Mouse (Mus musculus) layer of hippocampus, adult 2 months (tissue): ENCODE data around the gene Ccdc153. TPM values are rescaled to one million over a fixed set of nuclear protein-coding genes. Genes with fewer than 3 reads are reported as not detected.

Experiments
- DNase-seq, 2 experiments: peaks; one replicate each; pipeline ENCODE4 v3.0.0; 2022; ENCODE audit warnings: low spot score in 2 of 2
- H3K27ac ChIP-seq: fragments of 200-600 bp; 2 replicates; pipeline ENCODE4 v1.8.1; 2022
- H3K4me3 ChIP-seq: fragments of 200-600 bp; 2 replicates; pipeline ENCODE4 v1.8.1; 2022; ENCODE audit warnings: mild to moderate bottlenecking
- CTCF ChIP-seq: fragments of 200-600 bp; conservative IDR thresholded peaks from 2 replicates; pipeline ENCODE4 v1.8.1; 2022; ENCODE audit warnings: antibody characterized with exemption, mild to moderate bottlenecking, moderate library complexity
- long read RNA-seq, 2 experiments: library from polyadenylated mRNA; stranded (forward); transcript quantifications; one replicate each; pipeline ENCODE4 v2.0.0; 2021; ENCODE audit warnings: borderline mapping rate in 2 of 2
- total RNA-seq, 2 experiments: library from RNA; stranded (reverse); gene quantifications; 2 replicates each; pipeline ENCODE4 v1.2.3; 2021

Ccdc153 gene
- 1 to 10 TPM; 3.6 to 4.1 TPM for total RNA-seq
- long read RNA-seq, experiment 1: 0 reads
- long read RNA-seq, experiment 2, partial matches to known transcripts: 0 of 1 reads
- long read RNA-seq, experiment 2, other reads (novel, unspliced or antisense): 1 of 1 reads

DNA sequence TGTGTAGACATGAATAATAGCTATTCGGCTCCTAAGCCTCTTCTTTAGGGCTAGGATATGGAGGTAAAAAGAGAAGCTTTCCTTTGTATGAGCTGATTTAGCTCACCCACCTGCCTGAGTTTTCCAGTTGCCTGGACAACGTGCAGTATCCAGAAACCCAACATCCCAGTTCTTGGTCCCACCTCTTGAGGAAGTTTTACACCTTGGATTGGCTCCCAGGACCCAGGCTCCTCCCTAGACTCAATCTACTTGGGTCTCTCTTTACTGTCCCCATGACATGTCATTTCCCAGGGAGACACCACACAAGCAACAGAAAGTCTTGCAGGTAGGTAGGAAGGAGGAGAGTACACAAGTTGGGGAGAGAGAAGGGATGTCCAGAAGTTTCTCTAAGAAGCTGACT, at the start of gene Ccdc153:
Ccdc153 (plus strand) TSS at position 278 of the 400 bp plus-strand sequence.
- Histone ChIP-seq H3K27ac (no peak within 1 kb of the TSS), H3K4me3 (no peak within 1 kb of the TSS)
- DNase-seq: no peak
- TF ChIP-seq CTCF: no peak

GRCm38 (mm10) chr9:44191166-44191565, 49.3 kb upstream of the Ccdc153 start:
- no peak for DNase-seq
- no peak for TF ChIP-seq CTCF
- no peak overlapping the region for H3K4me3 ChIP-seq
- H3K27ac ChIP-seq: peak overlapping the region; percentile 56; the same call in 1 of the 2 replicates

- Histone ChIP-seq H3K27ac (no peak overlapping the region), H3K4me3 (no peak overlapping the region)
- TF ChIP-seq CTCF: no peak
- no peak for DNase-seq
Measured at GRCm38 (mm10) chr9:44192312-44192711, 48.2 kb upstream of the Ccdc153 start.

- DNase-seq: no peak
- no peak for TF ChIP-seq CTCF
- Histone ChIP-seq H3K4me3 (no peak overlapping the region), H3K27ac (no peak overlapping the region)
Measured at GRCm38 (mm10) chr9:44192794-44193193, 47.7 kb upstream of the Ccdc153 start.

DNA sequence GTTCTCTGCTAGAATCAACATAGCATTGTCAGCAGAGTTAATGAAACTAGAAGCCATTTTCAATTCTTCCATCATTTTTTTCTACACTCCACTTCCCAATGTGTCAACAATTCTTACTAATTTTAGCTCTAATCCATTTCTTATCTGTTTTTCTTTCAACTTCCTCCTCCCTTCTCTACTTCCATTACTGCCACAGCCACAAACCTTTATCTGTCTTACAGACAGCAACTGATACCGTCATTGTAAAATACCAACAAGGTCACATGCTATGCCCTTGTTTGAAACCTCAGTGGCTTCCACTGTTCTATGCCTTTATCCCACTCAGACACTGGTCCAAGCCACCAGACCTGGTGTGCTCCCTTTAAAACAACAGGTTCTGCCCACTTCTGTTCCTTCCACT, 46.5 kb upstream of the Ccdc153 start:
- Histone ChIP-seq H3K27ac (no peak overlapping the region), H3K4me3 (no peak overlapping the region)
- DNase-seq: no peak
- TF ChIP-seq CTCF: no peak

- H3K27ac ChIP-seq: no peak overlapping the region
- TF ChIP-seq CTCF: no peak
- no peak overlapping the region for H3K4me3 ChIP-seq
- DNase-seq: no peak
Measured at GRCm38 (mm10) chr9:44196354-44196753, 44.1 kb upstream of the Ccdc153 start.

DNA sequence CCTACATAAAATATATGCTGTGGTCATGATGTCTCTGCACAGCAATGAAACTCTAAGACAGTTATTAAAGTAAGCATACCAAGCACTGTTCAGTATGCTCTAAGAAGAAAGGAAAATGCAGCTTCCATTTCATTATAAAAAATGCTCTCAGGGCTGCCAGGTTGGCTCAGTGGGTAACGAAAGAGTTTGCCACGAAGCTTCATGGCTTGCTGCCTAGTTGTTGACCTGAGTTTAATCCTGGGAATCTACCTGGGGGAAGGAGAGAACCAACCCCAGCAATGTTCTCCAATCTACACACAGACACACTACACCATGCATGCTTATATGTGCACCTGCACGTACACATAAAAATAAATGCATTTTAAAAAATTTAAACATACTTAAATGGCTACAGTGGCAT, 41.3 kb upstream of the Ccdc153 start:
- no peak for TF ChIP-seq CTCF
- no peak overlapping the region for H3K27ac ChIP-seq
- no peak overlapping the region for H3K4me3 ChIP-seq

GRCm38 (mm10) chr9:44199580-44199979, 40.9 kb upstream of the Ccdc153 start:
- no peak for DNase-seq
- H3K27ac ChIP-seq: no peak overlapping the region
- H3K4me3 ChIP-seq: no peak overlapping the region
- TF ChIP-seq CTCF: no peak

More for the DNA sequence above, 41.3 kb upstream of the Ccdc153 start:
- DNase-seq: no peak

DNA sequence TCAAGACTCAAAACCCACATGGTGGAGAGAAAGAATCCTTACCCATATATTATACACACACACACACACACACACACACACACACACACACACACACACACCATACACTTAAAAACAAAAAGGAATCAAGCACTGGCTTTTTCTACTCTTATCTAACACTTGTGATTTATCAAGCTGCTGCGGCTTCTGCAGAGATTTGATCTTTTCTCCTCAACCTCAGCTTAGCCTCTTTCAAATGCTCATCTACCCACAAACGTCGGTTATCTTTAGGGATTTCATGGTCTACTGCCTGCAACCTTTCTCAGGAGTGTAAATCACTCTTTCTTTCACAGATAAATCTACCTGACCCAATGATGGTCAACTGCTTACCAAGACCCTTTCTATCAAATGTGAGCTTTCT, 40.0 kb upstream of the Ccdc153 start:
- TF ChIP-seq CTCF: no peak
- Histone ChIP-seq H3K27ac (no peak overlapping the region), H3K4me3 (no peak overlapping the region)
- no peak for DNase-seq

DNA sequence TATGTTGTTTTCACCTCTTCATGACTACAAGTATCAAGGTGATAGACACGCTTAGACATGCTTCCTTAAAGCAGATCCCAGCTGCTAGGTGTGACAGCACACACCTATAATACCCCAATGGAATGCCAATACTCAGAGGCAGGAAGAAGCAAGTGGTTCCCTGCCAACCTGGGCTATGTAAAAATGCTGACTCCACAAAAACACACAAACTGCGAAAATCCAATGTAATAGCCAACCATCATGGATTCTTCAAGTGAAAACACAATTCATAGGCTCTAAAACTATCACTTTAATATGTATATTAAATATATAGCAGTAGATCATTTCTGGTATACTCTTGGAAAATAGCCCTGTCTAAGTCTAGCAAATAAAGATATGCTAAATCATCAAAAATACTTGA, 32.6 kb upstream of the Ccdc153 start:
- no peak for DNase-seq
- TF ChIP-seq CTCF: no peak
- Histone ChIP-seq H3K4me3 (no peak overlapping the region), H3K27ac (no peak overlapping the region)

DNA sequence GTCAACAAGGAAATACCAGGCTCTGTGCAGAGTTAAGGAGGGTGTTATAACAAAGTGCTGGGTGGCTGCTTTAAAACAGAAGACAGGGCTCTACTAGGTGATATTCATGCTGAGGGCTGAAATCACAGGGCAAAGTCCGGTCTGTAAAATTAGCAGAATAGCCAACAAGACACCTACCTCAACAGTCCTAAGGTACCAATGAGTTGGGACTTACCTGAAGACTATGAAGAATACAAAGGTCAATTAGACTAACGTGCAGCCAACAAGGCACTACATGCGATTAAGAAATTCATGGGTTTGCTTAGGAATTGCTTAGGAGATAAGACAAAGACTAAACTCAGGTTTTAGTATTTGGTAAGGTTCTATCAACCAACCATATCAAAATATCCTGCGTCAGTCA, 31.1 kb upstream of the Ccdc153 start:
- no peak for TF ChIP-seq CTCF
- H3K4me3 ChIP-seq: no peak overlapping the region
- DNase-seq: no peak
- H3K27ac ChIP-seq: no peak overlapping the region

DNA sequence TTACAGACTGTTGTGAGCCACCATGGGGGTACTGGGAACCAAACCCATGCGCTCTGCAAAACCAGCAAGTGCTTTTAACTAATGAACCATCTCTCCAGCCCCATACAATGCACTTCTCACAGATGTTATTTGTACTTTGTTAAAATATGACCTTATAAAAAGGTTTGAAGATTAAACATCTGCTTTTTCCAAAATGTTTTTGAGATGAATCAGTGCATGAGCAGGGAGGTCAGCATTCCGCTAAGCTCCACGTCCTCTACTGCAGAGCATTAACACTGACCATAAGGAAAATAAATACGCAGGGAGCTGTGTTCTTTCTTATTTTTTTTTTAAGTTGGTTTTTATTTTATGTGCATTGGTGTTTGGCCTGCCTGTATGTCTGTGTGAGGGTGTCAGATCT, 28.1 kb upstream of the Ccdc153 start:
- DNase-seq: no peak
- no peak for TF ChIP-seq CTCF
- Histone ChIP-seq H3K4me3 (no peak overlapping the region), H3K27ac (no peak overlapping the region)

- peak overlapping the region; percentile 25; the same call in 1 of the 2 replicates for H3K27ac ChIP-seq
- DNase-seq: no peak
- no peak overlapping the region for H3K4me3 ChIP-seq
Measured at GRCm38 (mm10) chr9:44213538-44213937, 26.9 kb upstream of the Ccdc153 start.

GRCm38 (mm10) chr9:44225993-44226392, 14.5 kb upstream of the Ccdc153 start:
- no peak for TF ChIP-seq CTCF
- Histone ChIP-seq H3K4me3 (peak overlapping the region; percentile 6; the same call in 1 of the 2 replicates), H3K27ac (peak overlapping the region; percentile 86)
- DNase-seq: peak; percentile 39 to 55

More at GRCm38 (mm10) chr9:44213538-44213937, 26.9 kb upstream of the Ccdc153 start:
- TF ChIP-seq CTCF: no peak
